Mouse (Mus musculus) T-cell, adult 2 months (primary cell): ENCODE data around the gene Ctla4.

ENCODE experiments used
- DNase-seq: peaks from one replicate; pipeline ENCODE4 v3.0.0; 2022; ENCODE audit warnings: low spot score

Gene Ctla4

DNA sequence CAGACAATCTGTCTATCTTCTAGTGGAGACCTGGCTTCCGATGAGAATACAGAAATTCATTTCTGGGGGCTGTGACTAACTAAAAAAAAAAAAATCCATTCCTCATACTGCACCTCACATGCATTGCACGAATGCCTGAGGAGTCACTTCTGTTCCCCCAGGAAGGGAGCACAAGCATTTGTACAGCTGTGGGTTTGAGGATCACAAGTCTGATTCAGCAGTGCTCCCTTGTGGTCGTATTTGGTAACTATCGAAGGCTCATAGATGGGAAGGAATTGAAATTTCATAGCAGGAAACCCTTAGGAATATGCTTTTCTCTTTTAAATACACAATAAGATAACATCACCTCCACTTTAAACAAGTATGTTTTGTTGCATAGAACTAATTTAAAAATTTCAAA is 74.3 kb downstream of the Ctla4 start:
- DNase-seq = peak; percentile 41

DNA sequence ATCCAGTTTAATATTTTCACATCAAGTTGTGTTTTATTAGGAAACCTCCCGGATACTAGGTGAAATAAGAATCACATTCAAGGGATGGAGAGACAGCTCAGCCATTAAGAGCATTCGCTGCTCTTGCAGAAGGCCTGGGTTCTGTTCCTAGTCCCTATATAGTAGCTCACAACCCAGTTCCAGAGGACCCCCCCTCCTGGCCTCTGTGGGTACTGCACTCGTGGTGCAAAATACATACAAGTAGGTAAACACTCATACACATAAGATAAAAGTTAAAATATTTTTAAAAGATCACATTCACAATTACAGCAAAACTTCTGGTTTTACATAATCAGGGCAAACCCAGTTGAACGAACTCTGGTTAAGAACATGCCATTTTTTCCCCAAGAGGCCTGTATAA is 75.3 kb downstream of the Ctla4 start:
- DNase-seq = no peak
